Mouse (Mus musculus): Measurements from ENCODE around the gene Pak4.

The Pak4 gene

GRCm38 (mm10) chr7:28586663-28587411, 11.1 kb downstream of the Pak4 start:
- no peak for DNase-seq

DNA sequence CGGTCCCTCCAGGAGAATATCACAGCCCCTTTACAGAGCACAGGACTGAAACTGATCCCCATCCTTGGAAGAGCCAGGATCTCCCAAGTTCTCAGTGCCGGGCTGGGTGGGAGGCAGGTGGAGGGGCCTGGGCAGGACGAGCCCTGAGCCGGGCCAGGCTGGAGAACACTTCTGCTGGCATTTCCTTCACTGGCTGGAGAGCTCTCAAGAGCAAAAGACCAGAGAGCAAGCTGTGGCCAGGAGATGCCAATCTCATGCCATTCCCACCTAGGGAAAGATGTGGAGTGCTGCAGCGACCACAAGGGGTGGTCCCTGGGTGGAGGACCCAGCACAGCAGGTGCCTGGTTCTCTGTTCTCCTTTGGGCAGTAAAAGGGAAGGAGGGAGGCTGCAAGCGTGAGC, 13.0 kb downstream of the Pak4 start:
- DNase-seq, result no peak

- DNase-seq, result no peak
Measured at GRCm38 (mm10) chr7:28584468-28584867, 13.5 kb downstream of the Pak4 start.

- DNase-seq, result no peak
Measured at GRCm38 (mm10) chr7:28583570-28584344, 14.2 kb downstream of the Pak4 start.

GRCm38 (mm10) chr7:28582841-28583240, 15.1 kb downstream of the Pak4 start:
- DNase-seq, result no peak

- DNase-seq, result no peak
Measured at GRCm38 (mm10) chr7:28581721-28582120, 16.3 kb downstream of the Pak4 start.

DNA sequence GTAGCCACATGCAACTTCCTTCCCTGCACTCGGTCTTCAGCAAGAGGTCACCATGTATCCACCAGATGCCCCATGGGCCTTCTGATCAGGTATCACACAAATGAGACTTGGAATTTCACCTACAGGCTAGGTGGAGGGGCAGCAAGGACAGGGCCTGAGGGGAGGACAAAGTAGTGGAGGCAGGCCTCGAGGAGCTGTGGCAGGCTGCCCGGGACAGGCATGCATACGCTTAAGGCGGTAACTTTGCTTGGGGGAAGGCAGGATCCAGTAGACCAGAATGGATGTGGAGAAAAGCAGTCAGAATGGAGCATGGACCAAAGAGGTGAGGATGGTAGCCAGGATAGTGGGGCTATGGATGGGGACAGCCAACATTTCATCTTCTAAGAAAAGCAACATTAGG, 18.2 kb downstream of the Pak4 start:
- no peak for DNase-seq

- DNase-seq, result no peak
Measured at GRCm38 (mm10) chr7:28578543-28579053, 19.4 kb downstream of the Pak4 start.

DNA sequence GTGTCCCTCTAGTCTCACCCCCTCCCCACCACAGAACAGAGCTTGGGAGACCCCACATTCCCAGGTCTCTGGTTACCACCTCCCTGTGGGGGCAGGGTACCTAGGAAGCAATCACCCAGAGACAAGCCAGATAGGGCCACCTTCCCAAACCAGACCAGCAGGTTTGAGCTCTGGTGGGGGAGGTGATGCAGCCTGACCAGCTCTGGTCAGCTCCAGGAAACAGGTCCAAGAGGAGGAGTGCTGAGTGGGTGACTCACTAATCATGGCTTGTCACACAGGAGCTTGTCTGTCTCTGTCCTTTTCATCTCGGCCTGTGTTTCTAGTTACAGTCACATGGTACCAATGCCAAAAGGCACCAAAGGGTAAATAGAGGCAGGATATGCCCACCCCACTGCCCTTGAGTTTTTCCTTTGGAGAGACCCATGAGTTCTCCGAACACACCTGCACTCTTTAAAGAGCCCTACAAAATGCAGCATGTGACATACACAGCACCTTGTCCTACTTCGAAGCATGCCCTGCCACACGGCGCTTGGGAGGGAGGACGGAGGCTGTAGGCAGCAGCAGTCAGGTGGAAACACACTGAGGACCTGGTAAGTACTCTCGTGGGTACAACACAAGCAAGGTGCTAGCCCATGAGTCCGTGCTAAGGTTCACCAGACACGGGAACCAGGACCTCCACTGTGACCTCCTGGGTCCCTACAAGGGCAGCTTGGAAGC, 20.0 kb downstream of the Pak4 start:
- peak; percentile 89 for DNase-seq

DNA sequence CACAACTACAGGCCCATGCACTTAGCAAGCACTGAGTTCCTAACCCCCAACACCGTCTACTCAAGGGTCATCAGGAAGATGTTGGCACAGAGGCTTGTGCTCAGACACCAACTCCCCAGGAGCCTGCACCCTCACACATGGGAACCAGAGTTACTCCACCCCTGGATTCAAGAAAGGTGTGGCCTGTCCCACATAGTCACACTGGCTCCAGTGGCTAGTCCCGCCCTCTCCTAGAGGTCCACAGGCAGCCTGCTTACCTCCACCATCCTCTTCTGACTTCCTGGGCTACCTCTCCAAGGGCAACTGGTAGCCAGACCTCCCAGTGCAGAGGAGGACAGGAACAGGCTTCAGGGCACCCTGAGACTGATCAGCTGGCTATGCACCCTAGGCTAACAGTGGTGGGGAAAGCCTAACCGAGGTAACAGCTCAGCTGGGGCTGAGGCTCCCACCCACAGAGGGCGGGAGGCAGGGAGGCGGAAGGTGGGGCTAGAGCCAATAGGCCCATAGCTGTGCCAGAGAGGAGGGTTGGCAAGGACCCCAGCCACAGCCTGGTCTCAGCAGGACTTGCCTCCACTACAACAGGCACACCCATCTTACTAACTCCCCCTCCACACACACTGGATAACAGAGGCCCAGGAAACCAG, 21.6 kb downstream of the Pak4 start:
- peak; percentile 85 for DNase-seq

DNA sequence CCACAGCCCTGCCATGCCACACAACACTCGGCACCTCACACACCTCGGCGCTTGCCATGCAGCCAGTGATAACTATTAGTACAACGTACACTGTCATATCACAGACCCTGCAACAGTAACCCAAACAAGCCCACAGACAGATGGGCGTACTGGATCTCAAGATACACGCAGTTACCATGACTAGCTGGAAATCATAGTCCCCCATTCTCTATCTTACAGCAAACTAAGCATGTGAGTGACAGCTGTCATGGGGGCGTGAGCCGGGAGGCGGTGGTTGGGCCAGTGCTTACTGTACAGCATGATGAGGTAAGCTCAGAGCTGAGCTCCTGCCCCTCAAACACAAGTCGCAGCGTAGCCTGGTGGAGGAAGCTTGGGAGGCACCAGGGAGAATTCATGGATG, 22.4 kb downstream of the Pak4 start:
- DNase-seq, result no peak

DNA sequence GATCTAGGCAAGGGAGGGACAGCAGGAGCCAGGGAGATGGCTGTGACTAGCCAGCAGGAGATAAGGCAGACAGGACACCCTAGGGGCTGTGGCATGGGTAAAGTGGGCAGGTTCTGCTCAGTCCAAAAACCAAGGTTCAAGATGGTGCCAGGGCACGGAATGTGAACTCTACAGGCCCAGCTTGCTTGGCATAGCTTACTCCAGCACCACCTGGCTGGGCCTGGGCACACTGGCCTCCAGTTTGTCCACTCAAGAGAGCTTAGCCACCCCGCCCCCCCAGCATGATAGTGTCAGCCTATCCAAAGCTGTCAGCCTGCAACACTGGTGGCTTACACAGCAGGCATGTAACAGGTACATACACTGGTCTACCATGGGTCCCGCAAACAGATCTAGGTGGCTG, 24.7 kb downstream of the Pak4 start:
- no peak for DNase-seq

DNA sequence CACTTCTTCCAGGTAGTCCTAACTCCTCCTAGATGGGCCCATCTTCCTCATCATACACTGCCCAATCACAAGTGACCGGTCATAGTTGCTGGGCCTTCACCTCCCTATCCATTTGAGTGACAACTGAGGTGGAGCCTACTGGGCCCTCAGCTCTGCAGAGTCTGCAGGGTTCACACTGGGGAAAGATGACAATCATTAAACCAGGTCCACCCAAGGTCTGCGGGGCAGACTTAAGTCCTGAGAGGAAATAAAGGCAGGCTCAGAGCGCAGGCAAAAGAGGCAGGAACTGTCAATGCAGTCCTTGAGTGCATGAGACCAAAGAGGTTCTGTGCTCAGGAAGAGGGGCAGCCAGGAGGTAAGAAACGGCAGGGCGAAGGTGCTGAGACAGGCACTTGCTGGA, 25.3 kb downstream of the Pak4 start:
- peak; percentile 77 for DNase-seq

- DNase-seq, result no peak
Measured at GRCm38 (mm10) chr7:28570982-28571682, 26.9 kb downstream of the Pak4 start.

DNA sequence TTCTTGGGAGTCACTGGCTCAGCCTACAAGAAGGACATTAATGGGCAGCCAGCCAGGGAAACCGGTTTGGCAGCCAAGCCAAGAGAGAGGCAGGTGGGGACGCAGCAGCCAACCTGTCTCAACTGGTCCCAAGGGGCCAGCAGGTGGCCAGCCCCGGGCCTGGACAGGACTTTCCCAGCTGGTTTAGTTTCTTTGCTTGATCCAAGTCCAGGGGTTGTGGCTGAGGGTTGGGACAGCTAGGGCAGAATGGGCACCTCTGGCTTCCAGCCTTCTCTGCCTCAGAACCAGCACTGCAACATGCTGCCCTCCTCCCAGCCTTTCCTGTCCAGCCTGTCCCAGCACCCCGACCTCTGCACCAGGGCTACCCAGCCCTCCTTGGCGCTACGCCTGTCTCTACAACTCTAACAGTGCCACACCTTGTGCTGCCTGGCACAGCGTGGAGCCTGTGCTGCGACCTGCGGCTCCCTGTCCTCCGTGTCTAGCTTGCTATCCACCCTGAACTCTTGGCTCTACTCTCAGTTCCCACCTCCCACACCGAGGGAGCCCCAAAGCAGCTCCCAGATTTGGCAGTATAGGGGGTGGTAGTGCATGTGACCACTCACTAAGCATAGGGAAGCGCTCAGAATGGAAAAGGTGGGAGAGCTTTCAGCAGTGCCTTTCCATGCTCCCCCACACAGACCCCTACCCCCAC, 27.5 kb downstream of the Pak4 start:
- peak; percentile 97 for DNase-seq

GRCm38 (mm10) chr7:28568253-28568652, 29.7 kb downstream of the Pak4 start:
- DNase-seq, result no peak

DNA sequence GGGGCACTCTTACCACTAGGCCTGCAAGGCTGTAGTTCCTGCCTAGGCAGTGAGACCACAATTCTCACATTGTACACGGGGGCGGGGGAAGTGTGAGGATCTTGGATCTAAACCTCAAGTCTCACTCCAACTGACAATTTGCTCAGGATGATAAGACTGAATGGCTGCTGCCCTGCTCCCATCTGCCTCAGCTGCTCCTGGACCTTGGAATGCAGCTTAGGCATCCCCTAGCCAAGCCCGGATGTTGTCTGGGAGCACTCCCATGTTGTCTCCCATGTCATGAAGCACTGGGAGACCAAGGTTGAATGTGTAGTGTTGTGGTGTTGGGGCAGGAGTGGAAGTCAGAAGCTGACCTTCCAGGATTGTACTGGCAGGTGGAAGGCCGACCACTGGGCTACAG, 30.4 kb downstream of the Pak4 start:
- DNase-seq, result no peak

GRCm38 (mm10) chr7:28565407-28565806, 32.6 kb downstream of the Pak4 start:
- no peak for DNase-seq

- DNase-seq, result no peak
Measured at GRCm38 (mm10) chr7:28562951-28563350, 35.0 kb downstream of the Pak4 start.

- DNase-seq, result no peak
Measured at GRCm38 (mm10) chr7:28562371-28562770, 35.6 kb downstream of the Pak4 start.

DNA sequence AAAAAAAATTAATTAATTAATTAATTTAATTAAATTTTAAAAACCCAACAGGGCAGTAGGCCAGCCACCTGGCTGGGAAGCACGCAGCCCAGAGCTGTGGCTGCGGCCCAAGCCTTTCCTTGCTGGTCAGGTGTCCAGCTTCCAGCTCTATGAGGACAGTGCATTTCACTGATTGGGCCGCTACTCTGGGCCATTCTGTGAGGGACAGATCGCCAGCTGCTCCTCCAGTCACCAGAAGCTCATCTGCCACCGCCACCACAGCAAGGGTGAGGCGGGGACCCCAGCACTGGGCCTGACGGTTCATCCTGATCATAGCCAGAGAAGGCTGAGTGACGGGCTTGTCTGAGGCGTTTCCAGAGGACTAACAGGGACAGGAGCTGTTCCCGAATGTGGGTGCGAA, 36.0 kb downstream of the Pak4 start:
- DNase-seq, result no peak

GRCm38 (mm10) chr7:28560856-28561255, 37.1 kb downstream of the Pak4 start:
- DNase-seq, result no peak

All from kidney, adult 11 months (tissue).